Mouse (Mus musculus) cerebellum, adult 9-11 months (tissue): Measurements from ENCODE around the gene Vps72.
"Not testable (repeated sequence)": the region's sequence is repeated elsewhere in the genome, so short reads cannot be mapped to it uniquely, and the experiment has no call there.

Source experiments
- DNase-seq: peaks from one replicate; pipeline ENCODE4 v3.0.0; 2022

Gene Vps72

GRCm38 (mm10) chr3:95134133-95134532, 23.3 kb downstream of the Vps72 start:
- DNase-seq, result not testable (repeated sequence)

GRCm38 (mm10) chr3:95135023-95135422, 24.2 kb downstream of the Vps72 start:
- DNase-seq, result peak; percentile 74

DNA sequence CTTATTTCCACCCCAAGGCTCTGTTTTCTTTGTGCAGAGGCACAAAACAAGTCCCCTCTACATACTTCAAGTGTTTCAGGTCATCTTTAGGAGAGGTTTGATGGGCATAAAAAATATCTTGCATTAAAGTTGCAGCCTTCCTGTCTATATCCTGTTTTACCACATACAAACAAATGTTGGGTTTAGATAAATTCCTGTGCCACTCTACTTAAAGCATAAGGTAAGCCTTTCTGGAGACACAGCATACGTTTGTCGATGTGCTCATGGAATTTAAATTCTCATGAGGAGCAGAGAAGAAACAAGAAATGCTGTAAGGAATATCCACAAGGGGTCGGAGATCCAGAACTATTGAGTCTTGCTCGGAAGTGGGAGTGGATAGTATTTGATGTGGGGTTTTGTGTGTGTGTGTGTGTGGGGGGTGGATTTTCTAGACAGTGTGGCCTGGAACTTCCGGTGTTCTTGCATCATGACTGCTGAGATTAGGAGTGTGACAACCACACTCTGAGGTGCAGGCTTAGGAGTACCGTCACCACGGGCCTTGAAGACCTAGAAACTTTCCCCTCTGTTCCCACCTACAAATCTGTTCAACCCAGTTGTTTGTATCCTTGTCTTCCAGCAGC, 24.7 kb downstream of the Vps72 start:
- DNase-seq, result no peak

DNA sequence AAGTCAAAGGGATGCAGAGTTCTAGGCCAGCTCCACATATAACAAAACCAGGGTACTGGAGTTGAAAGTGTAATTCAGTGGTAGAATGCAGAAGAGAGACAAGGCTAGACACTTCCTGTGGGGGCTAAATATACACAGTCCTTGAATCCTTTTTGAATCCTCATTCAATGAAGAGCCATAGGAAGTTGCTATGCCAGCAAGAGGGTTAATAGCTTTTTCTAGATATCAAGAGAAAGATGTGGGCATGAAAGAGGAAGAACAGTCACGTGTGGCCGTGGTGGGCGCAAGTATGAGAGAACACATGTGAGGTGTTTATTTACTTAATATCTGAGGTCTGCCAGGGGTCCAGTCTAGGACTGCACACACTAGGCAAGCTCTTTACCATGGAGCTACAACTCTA, 25.5 kb downstream of the Vps72 start:
- DNase-seq, result no peak

DNA sequence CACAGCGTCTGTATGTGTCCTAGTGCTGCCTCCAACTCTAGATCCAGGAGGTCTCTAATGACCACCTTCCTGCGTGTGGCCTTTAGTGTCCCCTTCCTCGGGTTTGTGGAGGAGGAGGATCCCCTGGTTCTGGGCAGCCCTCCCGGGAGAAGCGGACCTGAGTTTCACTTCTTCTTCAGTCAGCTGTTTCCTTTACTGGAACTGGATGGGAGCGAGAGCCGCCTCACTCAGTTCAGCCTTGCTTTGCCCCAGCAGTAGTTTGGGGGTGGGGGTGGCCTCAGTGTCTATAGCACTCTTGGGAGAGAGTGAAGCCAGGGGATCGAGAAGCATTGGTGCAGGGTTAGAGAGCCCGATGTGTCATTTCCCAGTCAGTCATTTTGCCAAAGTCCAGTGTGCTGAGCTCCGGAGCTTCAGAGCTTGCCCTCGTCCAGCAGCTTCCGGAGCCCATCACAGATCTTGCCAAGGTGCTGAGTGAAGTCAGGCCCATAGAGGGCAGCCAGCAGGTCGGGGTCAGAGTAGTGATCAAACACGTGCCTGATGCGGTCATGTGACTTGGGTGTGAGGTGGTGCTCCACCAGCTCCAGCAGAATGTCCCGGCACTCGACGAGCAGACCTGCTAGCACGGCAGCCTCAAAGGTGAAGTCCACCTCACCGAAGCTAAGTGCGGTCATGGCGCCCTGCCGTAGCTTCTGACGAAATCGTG, 28.9 kb downstream of the Vps72 start:
- DNase-seq, result no peak

DNA sequence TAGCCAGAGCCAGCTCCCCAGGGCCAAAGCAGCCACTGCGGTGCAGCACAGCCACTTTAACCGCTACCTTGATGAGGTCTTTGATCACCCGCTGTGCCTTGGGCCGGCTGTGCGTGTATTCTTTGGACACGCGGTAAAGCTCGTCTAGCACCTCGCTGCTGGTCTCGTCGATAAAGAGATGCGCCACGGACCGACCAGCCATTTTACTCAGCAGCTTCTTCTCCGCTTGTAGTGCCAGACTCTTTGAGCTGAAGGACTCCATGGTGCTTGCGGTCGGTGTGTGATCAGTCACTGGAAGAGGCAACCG, 29.4 kb downstream of the Vps72 start:
- no peak for DNase-seq

GRCm38 (mm10) chr3:95140795-95141194, 30.0 kb downstream of the Vps72 start:
- DNase-seq, result no peak

DNA sequence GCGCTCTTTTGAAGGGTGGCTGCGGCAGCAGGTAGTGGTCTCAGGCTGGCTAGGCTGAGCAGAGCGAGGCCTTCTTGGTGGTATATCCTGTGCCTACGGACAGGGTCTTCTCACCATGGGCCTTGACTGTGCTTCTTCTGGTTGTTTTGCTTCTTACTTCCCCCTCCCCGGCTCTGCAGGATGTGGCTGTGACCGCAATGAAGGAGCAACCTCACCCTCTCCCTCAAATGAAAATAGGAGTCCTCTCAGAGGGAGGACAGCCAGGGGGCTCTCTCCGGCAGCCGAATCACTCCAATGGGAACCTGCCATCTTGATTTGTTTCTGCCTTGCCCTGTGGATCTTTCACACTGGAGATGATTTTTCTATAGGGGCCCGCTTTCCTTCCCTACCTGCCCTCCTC, 30.7 kb downstream of the Vps72 start:
- no peak for DNase-seq

DNA sequence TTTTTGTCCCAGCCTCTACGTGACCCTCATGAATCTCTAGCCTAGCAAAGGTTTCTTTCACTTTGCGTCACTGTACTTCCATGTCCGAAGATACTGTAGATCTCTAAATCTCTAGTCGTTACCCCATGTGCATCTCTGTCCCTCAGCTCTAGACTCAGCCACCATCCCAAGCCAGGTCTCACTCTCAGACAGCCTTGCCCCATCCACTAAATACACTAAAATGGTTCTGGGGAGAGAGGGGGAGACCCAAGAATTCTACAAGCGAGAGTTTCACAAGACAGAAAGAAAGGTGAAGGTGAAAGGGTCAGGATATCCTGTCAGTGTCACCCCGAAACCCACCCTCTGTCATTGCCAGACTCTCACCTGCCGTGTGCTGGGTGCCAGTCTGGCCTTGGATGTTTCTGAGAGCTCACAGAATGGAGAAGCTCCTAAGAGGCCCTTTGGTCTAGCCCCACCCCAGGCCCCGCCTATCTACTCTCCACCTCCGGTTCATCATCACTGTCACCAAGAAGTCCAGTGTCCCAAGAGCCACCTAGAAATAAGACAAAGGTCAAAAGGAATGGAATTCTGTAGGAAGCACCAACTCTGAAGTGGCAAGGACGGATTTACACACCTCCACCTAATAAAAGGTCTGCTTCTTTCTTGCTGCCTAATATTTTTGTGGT, 31.3 kb downstream of the Vps72 start, which contains the start of gene Tnfaip8l2:
Gene Tnfaip8l2, minus strand, starts transcription at position 409 of the 665 bp plus-strand sequence.
- no peak for DNase-seq

GRCm38 (mm10) chr3:95142617-95143011, 31.8 kb downstream of the Vps72 start:
- DNase-seq, result peak; percentile 88

DNA sequence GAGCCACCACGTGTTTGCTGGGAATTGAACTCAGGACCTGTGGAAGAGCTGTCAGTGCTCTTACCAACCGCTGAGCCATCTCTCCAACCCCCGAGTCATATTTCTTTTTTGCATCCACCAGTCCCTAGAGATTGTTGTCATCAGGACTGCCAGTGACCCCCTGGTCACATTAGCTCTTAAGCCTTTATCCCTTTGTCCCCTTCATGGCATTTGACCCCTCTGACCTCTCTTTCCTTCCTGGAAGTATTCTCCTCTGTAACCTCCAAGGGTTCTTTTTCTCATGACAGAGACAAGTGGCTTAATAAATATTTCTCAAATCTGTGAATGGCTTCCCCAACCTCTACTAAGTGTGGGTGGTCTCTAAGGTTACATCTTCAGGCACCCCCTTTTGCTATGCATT, 37.1 kb downstream of the Vps72 start:
- no peak for DNase-seq

- DNase-seq, result no peak
Measured at GRCm38 (mm10) chr3:95153874-95154273, 43.1 kb downstream of the Vps72 start.

GRCm38 (mm10) chr3:95159511-95159986, 48.7 kb downstream of the Vps72 start:
- DNase-seq, result peak; percentile 42

DNA sequence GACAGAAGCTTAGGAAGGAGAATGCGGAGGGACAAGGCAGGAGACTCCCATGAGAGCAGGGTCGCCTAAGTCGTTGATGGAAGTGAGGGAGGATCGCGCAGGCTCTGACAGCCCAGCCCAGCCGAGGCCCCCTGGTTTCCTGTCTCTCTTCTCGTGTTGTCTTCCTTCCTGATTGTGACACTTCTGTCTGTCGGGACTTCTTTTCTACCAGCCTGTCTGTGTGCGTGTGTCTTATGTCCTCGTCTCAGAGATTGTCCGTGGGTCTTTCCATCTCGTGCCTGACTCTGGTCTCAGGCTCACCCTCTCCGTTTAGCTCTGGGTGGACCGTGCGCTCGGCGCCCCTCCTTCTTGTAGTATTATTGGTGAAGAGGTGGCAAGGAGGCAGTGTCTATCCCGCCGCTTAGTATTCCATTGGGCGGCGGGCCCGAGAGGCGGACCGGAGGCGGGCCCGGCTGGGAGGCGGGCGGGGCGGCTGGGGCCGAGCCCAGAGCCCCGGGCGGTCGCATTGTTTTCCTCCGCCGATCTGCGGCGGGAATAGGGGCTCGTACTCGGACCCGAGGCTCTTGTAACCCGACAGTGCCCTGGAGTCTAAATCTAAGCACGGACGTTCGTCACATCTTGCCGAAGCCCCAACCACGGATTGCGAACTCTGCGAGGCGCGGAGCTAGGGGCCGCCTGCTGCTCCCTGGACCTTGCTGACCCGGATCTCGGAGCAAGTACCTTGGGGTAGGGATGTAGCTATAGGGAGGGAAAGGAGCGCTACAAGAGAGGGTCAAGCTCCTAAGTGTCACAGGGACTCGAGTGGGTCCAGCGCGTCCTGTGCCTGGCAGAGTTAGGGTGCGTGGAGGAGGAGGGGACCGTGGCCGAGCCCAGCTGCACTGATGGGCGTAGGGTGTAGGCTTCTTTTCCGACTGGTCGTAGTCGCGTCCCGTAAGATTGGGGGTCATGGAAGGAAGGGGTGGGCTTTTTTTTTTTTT, 49.5 kb downstream of the Vps72 start, which contains the start of gene Sema6c:
Gene Sema6c, plus strand, starts transcription at position 471 of the 977 bp plus-strand sequence.
- peak; percentile 94 for DNase-seq

- peak; percentile 69 for DNase-seq
Measured at GRCm38 (mm10) chr3:95161041-95161551, 50.3 kb downstream of the Vps72 start.

DNA sequence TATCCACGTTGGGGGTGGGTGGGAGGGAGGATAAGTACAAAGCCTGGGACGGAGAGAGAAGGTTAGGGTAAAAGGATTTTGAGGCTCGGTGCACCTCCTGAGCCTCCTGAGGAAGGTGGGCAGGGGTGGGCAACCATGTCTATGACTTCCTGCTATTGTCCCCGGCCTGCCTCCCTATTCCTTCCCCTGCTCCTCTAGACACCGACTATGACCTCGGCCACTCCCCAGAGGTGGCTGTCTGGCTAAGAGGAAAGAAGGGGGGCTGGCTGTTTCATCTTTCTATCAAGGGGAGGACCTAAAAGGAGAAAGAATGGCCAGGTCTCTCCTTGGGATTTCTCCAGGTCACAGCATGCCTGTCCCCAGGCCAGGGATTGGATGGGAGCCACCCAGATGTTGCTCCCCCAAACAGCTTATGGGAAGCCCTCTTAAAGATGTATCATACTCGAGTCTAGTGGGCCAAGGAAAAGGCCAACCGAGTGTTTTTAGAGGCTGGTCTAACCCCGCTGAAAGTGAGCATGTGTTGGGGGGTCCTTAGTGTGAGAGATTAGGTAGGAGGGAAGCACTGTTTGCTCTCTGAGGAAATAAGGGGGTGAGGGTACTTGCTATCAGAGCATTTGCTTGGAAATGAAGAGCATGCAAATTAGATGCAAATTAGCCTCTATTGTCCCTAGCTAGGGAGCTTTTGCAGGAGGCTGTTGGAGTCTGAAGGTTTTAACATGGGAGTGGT, 51.0 kb downstream of the Vps72 start:
- peak; percentile 51 for DNase-seq

GRCm38 (mm10) chr3:95162345-95162628, 51.5 kb downstream of the Vps72 start:
- DNase-seq, result no peak

DNA sequence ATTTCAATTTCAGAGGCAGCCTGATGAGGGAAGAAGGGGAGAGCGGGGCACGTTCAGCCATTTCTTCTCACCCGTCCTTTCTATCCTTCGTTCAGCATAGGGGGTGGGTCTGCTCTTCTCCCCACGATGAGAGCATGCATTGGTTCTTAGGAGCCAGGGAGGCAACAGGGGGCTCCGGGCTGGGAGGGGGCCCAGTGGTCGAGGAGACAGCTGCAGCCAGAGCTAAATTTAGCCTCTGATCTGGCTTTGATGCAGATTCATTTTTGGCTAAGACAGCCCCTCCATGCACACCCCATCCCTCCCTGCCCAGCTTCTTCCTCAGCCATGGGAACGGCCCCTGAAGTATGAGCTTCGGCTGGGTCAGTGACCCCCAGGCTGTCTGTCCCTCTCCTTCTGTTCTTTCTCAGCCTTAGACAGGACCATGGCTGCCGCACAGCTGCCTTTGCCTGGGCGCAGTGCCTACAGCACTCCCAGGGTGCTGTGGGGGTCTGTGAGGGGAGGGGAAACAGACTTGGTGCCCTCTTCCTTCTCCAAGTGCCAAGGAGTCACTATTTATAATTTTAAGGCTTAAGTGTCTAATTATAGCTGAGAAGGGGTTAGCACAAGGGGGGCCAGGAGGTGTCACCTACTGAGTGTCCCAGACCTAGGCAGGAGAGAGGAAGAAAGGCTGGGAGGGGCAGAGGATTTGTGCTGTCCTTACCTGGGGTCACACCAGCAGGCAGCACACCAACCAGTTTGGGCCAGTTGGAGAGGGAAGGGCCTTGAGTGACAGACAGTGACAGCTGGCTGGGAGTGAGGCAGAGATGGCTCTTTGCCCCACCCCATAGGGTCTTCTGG, 52.8 kb downstream of the Vps72 start:
- peak; percentile 41 for DNase-seq

DNA sequence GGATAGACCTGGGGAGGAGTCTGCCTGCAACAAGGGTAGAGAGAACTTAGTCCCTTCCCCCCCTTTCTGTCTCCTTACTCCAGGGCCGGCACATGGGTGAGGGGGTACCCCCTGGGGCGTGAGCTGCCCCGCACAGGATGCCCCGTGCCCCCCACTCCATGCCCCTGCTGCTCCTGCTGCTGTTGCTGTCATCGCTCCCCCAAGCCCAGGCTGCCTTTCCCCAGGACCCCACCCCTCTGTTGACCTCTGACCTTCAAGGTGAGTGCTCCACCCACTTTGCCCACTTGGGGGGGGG, 53.4 kb downstream of the Vps72 start:
- DNase-seq, result peak; percentile 40

DNA sequence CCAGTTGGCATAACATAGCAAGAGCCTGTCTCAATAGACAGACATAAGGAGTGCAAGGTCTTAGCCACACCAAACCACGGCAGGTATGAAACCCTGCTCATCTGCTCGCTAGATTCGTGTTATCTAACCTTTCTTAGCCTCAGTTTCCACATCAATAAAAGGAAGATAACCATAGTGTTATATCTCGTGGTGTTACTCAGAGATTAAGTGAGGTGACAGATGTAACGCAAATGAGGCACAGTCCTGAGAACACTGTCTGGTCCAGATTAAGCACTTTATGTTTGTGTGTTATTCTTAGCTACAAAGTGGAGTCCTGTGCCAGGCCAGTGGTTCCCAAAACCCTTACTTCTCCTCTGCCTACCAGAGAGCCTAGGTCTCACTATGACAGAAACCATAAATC, 54.0 kb downstream of the Vps72 start:
- DNase-seq, result no peak

- DNase-seq, result no peak
Measured at GRCm38 (mm10) chr3:95169996-95170395, 59.2 kb downstream of the Vps72 start.
